Mouse (Mus musculus): Measurements from ENCODE around the gene Fam53b. TPM values are rescaled to one million over a fixed set of nuclear protein-coding genes. Genes with fewer than 3 reads are reported as not detected.
A peak's percentile ranks its signal among the peaks of the same experiment; 100 is the strongest.

Gene Fam53b
- total RNA-seq, 4 experiments from 2014 or later = 48.8 to 61.1 (median 54.6) TPM

- no peak for DNase-seq (ENCODE audit: low spot score in 2 of 2)
Measured at GRCm38 (mm10) chr7:132739829-132740228, 73.9 kb downstream of the Fam53b start.

- DNase-seq (ENCODE audit: low spot score in 2 of 2) = no peak
Measured at GRCm38 (mm10) chr7:132738844-132739243, 74.8 kb downstream of the Fam53b start.

- DNase-seq (ENCODE audit: low spot score in 2 of 2) = peak in 1 of 2 experiments; percentile 45
Measured at GRCm38 (mm10) chr7:132736099-132736862, 77.4 kb downstream of the Fam53b start.

- no peak for DNase-seq (ENCODE audit: low spot score in 2 of 2)
Measured at GRCm38 (mm10) chr7:132735145-132735544, 78.5 kb downstream of the Fam53b start.

GRCm38 (mm10) chr7:132734222-132734621 is 79.5 kb downstream of the Fam53b start:
- DNase-seq (ENCODE audit: low spot score in 2 of 2) = no peak

GRCm38 (mm10) chr7:132733521-132733920 is 80.2 kb downstream of the Fam53b start:
- no peak for DNase-seq (ENCODE audit: low spot score in 2 of 2)

GRCm38 (mm10) chr7:132732136-132732789 is 81.4 kb downstream of the Fam53b start:
- DNase-seq (ENCODE audit: low spot score in 2 of 2) = no peak

- DNase-seq (ENCODE audit: low spot score in 2 of 2) = no peak
Measured at GRCm38 (mm10) chr7:132731558-132731957, 82.1 kb downstream of the Fam53b start.

GRCm38 (mm10) chr7:132730510-132730909 is 83.2 kb downstream of the Fam53b start:
- no peak for DNase-seq (ENCODE audit: low spot score in 2 of 2)

GRCm38 (mm10) chr7:132729093-132729831 is 84.4 kb downstream of the Fam53b start:
- DNase-seq (ENCODE audit: low spot score in 2 of 2) = no peak

GRCm38 (mm10) chr7:132726106-132726861 is 87.4 kb downstream of the Fam53b start:
- DNase-seq (ENCODE audit: low spot score in 2 of 2) = no peak

- DNase-seq (ENCODE audit: low spot score in 2 of 2) = no peak
Measured at GRCm38 (mm10) chr7:132724501-132725062, 89.1 kb downstream of the Fam53b start.

GRCm38 (mm10) chr7:132723906-132724305 is 89.8 kb downstream of the Fam53b start:
- DNase-seq (ENCODE audit: low spot score in 2 of 2) = peak; percentile 61 to 71

GRCm38 (mm10) chr7:132722401-132723370 is 91.0 kb downstream of the Fam53b start:
- DNase-seq (ENCODE audit: low spot score in 2 of 2) = no peak

- peak; percentile 57 to 67 for DNase-seq (ENCODE audit: low spot score in 2 of 2)
Measured at GRCm38 (mm10) chr7:132720562-132720961, 93.1 kb downstream of the Fam53b start.

GRCm38 (mm10) chr7:132719570-132719969 is 94.1 kb downstream of the Fam53b start:
- no peak for DNase-seq (ENCODE audit: low spot score in 2 of 2)

- DNase-seq (ENCODE audit: low spot score in 2 of 2) = no peak
Measured at GRCm38 (mm10) chr7:132715259-132715658, 98.4 kb downstream of the Fam53b start.

- peak; percentile 77 to 84 for DNase-seq (ENCODE audit: low spot score in 2 of 2)
Measured at GRCm38 (mm10) chr7:132714236-132714923, 99.3 kb downstream of the Fam53b start.

GRCm38 (mm10) chr7:132713483-132714126 is 100.1 kb downstream of the Fam53b start:
- no peak for DNase-seq (ENCODE audit: low spot score in 2 of 2)

Measured in layer of hippocampus, adult 8-10 months (tissue).